Mouse (Mus musculus) lung, embryonic 16.5 days (tissue): Measurements from ENCODE around the gene Tinagl1. TPM values are rescaled to one million over a fixed set of nuclear protein-coding genes. Genes with fewer than 3 reads are reported as not detected.

Source experiments
- ATAC-seq: fragments of 200-750 bp; cut with Nextera tagmentation; 2 replicates; pipeline ENCODE4 v1.8.0; 2017; ENCODE audit warnings: low read depth, mild to moderate bottlenecking, moderate library complexity
- H3K27ac ChIP-seq: fragments of 300-500 bp; sonication (generic); 2 replicates; pipeline ENCODE4 v1.5.1; 2014; ENCODE audit warnings: mild to moderate bottlenecking, control low read depth, low read length
- H3K27me3 ChIP-seq: fragments of 300-500 bp; sonication (generic); 2 replicates; pipeline ENCODE4 v1.6.1; 2014; ENCODE audit warnings: low read depth, low read length, mixed read lengths; ENCODE audit not compliant: control insufficient read depth, insufficient read depth
- H3K36me3 ChIP-seq: fragments of 300-500 bp; sonication (generic); 2 replicates; pipeline ENCODE4 v1.6.1; 2014; ENCODE audit warnings: low read length; ENCODE audit not compliant: control insufficient read depth, insufficient read depth
- H3K4me1 ChIP-seq: fragments of 300-500 bp; sonication (generic); replicated peaks from 2 replicates; pipeline ENCODE4 v1.6.1; 2014; ENCODE audit warnings: low read length, mixed read lengths; ENCODE audit not compliant: control insufficient read depth, insufficient read depth
- H3K4me2 ChIP-seq: fragments of 300-500 bp; sonication (generic); 2 replicates; pipeline ENCODE4 v1.6.1; 2014; ENCODE audit warnings: low read depth, low read length, control low read depth
- H3K4me3 ChIP-seq: fragments of 300-500 bp; sonication (generic); 2 replicates; pipeline ENCODE4 v1.5.1; 2014; ENCODE audit warnings: mild to moderate bottlenecking, low read length, control low read depth
- H3K9ac ChIP-seq: fragments of 300-500 bp; sonication (generic); 2 replicates; pipeline ENCODE4 v1.6.1; 2014; ENCODE audit warnings: low read length, control low read depth
- H3K9me3 ChIP-seq: fragments of 300-500 bp; sonication (generic); 2 replicates; pipeline ENCODE4 v1.6.1; 2016; ENCODE audit warnings: low read length; ENCODE audit not compliant: control insufficient read depth
- WGBS: fragments of 180-500 bp; shearing (Covaris S2); extraction: QIAGEN DNeasy Blood & Tissue Kit; methylation state at CpG from one replicate; pipeline ENCODE4 v1.1.7; 2014; 5-methylcytosine and 5-hydroxymethylcytosine counted together
- polyA plus RNA-seq: library from polyadenylated mRNA; unstranded; fragments of >200 nt; fragmentation: Nextera tagmentation; extraction: Ambion mirVana; gene quantifications from 2 replicates; pipeline ENCODE4 v1.2.1, GENCODE M21; 2015

The Tinagl1 gene
- polyA plus RNA-seq, 1 experiment from 2014 or later: 73.3 TPM

DNA sequence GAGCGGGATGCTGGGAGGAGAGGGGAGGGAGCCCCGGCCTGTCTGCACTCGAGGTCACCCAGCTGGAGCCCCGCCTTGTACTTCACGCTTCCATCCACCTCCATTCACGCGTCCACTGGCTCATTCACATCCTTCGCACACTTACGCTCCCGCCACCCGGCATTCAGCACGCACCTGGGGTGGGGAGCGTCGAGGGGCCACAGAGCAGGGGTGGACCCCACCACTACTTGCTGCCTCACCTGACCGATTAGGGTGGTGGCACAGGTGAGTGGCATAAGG lies 35.8 kb downstream of the Tinagl1 start, which contains the start of gene Hcrtr1:
Hcrtr1 (minus strand) TSS at position 146 of the 279 bp plus-strand sequence.
- peak within 1 kb of the TSS; percentile 40; the same call in 1 of the 2 replicates for H3K9ac ChIP-seq
- H3K4me2 ChIP-seq: peak within 1 kb of the TSS; percentile 68
- H3K4me3 ChIP-seq: peak within 1 kb of the TSS; percentile 39
- H3K27ac ChIP-seq: no peak within 1 kb of the TSS
- H3K27me3 ChIP-seq: peaks cover 20% of the 10 kb centered on the region
- ATAC-seq: no peak
- 2% methylated on average over 11 of the region's 15 CpGs for WGBS
- H3K9me3 ChIP-seq: no peaks in the 10 kb centered on the region
- peaks cover 8% of the 10 kb centered on the region for H3K4me1 ChIP-seq
- H3K36me3 ChIP-seq: no peaks in the 10 kb centered on the region

GRCm38 (mm10) chr4:130138441-130139213 lies 36.3 kb downstream of the Tinagl1 start:
- no peaks in the 10 kb centered on the region for H3K36me3 ChIP-seq
- no peak overlapping the region for H3K27ac ChIP-seq
- H3K27me3 ChIP-seq: peaks cover 20% of the 10 kb centered on the region
- WGBS: under 1% methylated on average over 46 of the region's 57 CpGs
- H3K9me3 ChIP-seq: no peaks in the 10 kb centered on the region
- H3K4me1 ChIP-seq: peaks cover 8% of the 10 kb centered on the region
- peak overlapping the region; percentile 68 for H3K4me2 ChIP-seq
- peak overlapping the region; percentile 39 for H3K4me3 ChIP-seq
- ATAC-seq: peak; percentile 61
- peak overlapping the region; percentile 40; the same call in 1 of the 2 replicates for H3K9ac ChIP-seq

DNA sequence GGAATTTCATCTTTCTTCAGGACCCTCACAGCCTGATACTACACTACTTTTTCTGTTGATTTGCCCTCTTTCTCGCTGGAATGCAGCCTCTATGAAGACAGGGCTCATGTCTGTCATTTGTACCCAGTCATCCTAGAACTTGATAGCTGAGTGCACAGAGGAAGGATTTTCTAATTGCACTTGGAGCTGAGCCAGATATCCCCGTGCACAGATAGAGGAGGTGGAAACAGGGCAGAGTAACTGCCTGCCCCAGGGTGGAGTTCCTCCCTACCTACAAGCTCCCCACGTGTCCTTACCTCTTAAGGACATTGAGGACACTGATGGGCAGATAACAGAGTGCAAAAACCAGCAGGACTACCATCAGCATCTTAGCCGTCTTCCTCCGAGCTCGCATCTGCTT lies 41.5 kb downstream of the Tinagl1 start:
- Histone ChIP-seq H3K36me3 (no peaks in the 10 kb centered on the region), H3K9me3 (no peaks in the 10 kb centered on the region), H3K4me2 (no peak overlapping the region), H3K27ac (no peak overlapping the region), H3K9ac (no peak overlapping the region), H3K27me3 (no peaks in the 10 kb centered on the region; the same call in 1 of the 2 replicates), H3K4me3 (no peak overlapping the region), H3K4me1 (no peaks in the 10 kb centered on the region; the same call in 1 of the 2 replicates)
- 48% methylated on average over 6 of the region's 6 CpGs for WGBS
- no peak for ATAC-seq

DNA sequence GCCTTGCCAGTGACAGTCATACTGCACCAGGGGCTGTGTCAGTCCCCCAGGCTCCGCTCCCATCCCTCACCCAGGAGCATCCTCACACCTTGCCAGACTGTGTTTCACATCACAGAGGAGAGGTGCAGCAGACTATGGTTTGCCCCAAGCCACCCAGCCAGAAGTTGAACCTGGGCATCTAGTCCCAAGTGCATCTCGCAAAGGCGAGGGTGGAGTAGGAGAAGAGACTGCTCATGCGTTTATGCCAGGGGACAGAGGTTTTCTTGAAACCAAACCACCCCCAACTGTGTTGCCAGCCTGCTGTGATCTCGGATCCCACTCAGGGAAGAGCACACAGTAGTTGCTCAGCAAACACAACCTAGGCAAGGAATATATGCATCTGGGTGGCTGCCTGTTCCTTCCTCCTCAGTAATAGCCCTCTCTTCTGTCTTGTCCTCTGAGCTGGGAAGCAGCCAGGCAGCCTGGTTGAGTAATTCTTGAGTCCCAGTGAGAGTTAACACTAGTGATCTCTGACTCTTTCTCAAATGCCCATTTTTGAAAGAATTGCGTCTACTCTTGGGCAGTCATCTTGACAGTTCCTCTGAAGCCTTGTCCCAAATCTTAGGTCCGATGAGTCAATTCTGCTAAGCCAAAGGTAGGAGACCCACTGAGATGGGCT lies 43.3 kb downstream of the Tinagl1 start:
- WGBS: 84% methylated on average over 7 of the region's 7 CpGs
- H3K4me3 ChIP-seq: no peak overlapping the region
- H3K36me3 ChIP-seq: peaks cover 10% of the 10 kb centered on the region
- no peak overlapping the region for H3K27ac ChIP-seq
- H3K9ac ChIP-seq: no peak overlapping the region
- H3K4me1 ChIP-seq: no peaks in the 10 kb centered on the region; the same call in 1 of the 2 replicates
- no peaks in the 10 kb centered on the region for H3K9me3 ChIP-seq
- ATAC-seq: no peak
- no peaks in the 10 kb centered on the region for H3K27me3 ChIP-seq
- no peak overlapping the region for H3K4me2 ChIP-seq

GRCm38 (mm10) chr4:130130641-130131350 lies 44.1 kb downstream of the Tinagl1 start:
- peak; percentile 52; the same call in 1 of the 2 replicates for ATAC-seq

GRCm38 (mm10) chr4:130130082-130130481 lies 44.8 kb downstream of the Tinagl1 start:
- Histone ChIP-seq H3K4me3 (no peak overlapping the region), H3K27me3 (no peaks in the 10 kb centered on the region), H3K27ac (no peak overlapping the region), H3K9ac (no peak overlapping the region), H3K4me2 (no peak overlapping the region), H3K36me3 (peaks cover 22% of the 10 kb centered on the region), H3K9me3 (no peaks in the 10 kb centered on the region), H3K4me1 (peaks cover 4% of the 10 kb centered on the region)
- WGBS: 74% methylated on average over 10 of the region's 10 CpGs
- ATAC-seq: no peak

More at GRCm38 (mm10) chr4:130130641-130131350, 44.1 kb downstream of the Tinagl1 start:
- Histone ChIP-seq H3K36me3 (peaks cover 17% of the 10 kb centered on the region), H3K9me3 (no peaks in the 10 kb centered on the region), H3K9ac (no peak overlapping the region), H3K4me3 (no peak overlapping the region), H3K4me2 (no peak overlapping the region), H3K27me3 (no peaks in the 10 kb centered on the region), H3K4me1 (peaks cover under 1% of the 10 kb centered on the region), H3K27ac (no peak overlapping the region)
- 49% methylated on average over 13 of the region's 13 CpGs for WGBS

DNA sequence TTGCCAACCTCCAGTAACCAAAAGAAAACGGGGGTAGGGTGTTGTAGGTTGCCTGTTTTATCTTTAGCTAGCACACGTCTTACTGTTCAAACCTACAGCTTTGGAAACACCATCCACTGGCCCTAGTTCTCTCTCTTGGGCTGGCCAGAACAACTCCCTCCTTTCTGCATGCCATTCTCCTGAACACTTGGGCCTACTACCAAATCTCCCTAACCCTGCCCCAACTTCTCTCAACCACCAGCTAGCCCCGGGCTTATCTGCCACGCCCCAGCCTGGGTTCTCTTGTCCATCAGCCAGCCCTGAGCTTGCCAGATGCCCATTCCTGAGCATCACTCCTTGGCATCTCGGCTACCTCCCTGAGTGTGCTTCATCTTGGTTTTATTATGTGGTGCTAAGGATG lies 46.0 kb downstream of the Tinagl1 start:
- H3K4me3 ChIP-seq: no peak overlapping the region
- H3K4me2 ChIP-seq: no peak overlapping the region
- no peaks in the 10 kb centered on the region for H3K9me3 ChIP-seq
- peaks cover 6% of the 10 kb centered on the region for H3K4me1 ChIP-seq
- no peaks in the 10 kb centered on the region for H3K27me3 ChIP-seq
- no peak overlapping the region for H3K27ac ChIP-seq
- 73% methylated on average over 5 of the region's 5 CpGs for WGBS
- H3K9ac ChIP-seq: no peak overlapping the region
- H3K36me3 ChIP-seq: peaks cover 25% of the 10 kb centered on the region
- ATAC-seq: no peak

DNA sequence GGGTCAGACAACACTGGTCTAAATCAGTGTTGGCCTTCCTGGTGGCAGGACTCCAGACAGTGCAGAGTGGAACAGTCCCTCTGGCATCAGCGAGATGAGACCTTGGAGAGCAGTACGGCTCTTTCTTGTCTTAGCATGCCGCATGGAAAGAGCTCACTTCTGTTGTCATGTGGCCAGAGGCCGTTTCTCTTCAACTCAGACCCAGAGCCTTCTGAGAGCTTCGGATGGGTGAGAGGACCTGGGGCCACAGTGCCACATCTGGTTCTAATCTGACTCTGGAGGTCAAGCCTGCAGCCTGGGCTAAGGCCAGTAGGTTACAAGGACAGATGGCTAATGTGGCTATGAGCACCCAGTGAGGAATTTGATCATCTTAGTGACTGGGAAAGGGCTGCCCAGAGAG lies 49.0 kb downstream of the Tinagl1 start:
- no peaks in the 10 kb centered on the region for H3K27me3 ChIP-seq
- WGBS: 70% methylated on average over 5 of the region's 5 CpGs
- H3K4me2 ChIP-seq: no peak overlapping the region
- H3K4me3 ChIP-seq: no peak overlapping the region
- peaks cover 26% of the 10 kb centered on the region for H3K36me3 ChIP-seq
- ATAC-seq: no peak
- H3K4me1 ChIP-seq: peaks cover 15% of the 10 kb centered on the region
- no peak overlapping the region for H3K27ac ChIP-seq
- H3K9me3 ChIP-seq: no peaks in the 10 kb centered on the region
- no peak overlapping the region for H3K9ac ChIP-seq

GRCm38 (mm10) chr4:130125164-130125563 lies 49.8 kb downstream of the Tinagl1 start:
- no peak overlapping the region for H3K9ac ChIP-seq
- no peak overlapping the region for H3K4me2 ChIP-seq
- peaks cover 15% of the 10 kb centered on the region for H3K4me1 ChIP-seq
- ATAC-seq: peak; percentile 73
- H3K27ac ChIP-seq: peak overlapping the region; percentile 91
- 38% methylated on average over 6 of the region's 6 CpGs for WGBS
- H3K9me3 ChIP-seq: no peaks in the 10 kb centered on the region
- H3K4me3 ChIP-seq: no peak overlapping the region
- no peaks in the 10 kb centered on the region for H3K27me3 ChIP-seq
- H3K36me3 ChIP-seq: peaks cover 26% of the 10 kb centered on the region
